Mouse (Mus musculus) MEL (cell line): Measurements from ENCODE around the gene Cd300ld.

Source experiments
- CTCF ChIP-seq, 3 experiments: IDR thresholded peaks in 2 of 3; conservative IDR thresholded peaks in 1 of 3; 2 replicates each; pipeline ENCODE4 v1.5.1; 2011 to 2012; ENCODE audit warnings: low read length in 3 of 3, low read depth in 2 of 3, mild to moderate bottlenecking in 2 of 3, improper control_type of control experiment in 1 of 3, inconsistent platforms in 1 of 3, mixed read lengths in 1 of 3, moderate library complexity in 1 of 3; ENCODE audit not compliant: control insufficient read depth in 1 of 3, insufficient read depth in 1 of 3, poor library complexity in 1 of 3, severe bottlenecking in 1 of 3
- E2F4 ChIP-seq: IDR thresholded peaks from 2 replicates; pipeline ENCODE4 v1.6.1; 2011; ENCODE audit warnings: low read depth, low read length, improper control_type of control experiment, borderline replicate concordance
- HCFC1 ChIP-seq: IDR thresholded peaks from 2 replicates; pipeline ENCODE4 v1.6.1; 2012; ENCODE audit warnings: low read depth, mild to moderate bottlenecking, inconsistent platforms, low read length, improper control_type of control experiment, moderate library complexity
- MAFK ChIP-seq: IDR thresholded peaks from 2 replicates; pipeline ENCODE4 v1.6.1; 2011; ENCODE audit warnings: low read depth, mild to moderate bottlenecking, low read length, improper control_type of control experiment, borderline replicate concordance
- MAX ChIP-seq: IDR thresholded peaks from 2 replicates; pipeline ENCODE4 v1.6.1; 2011; ENCODE audit warnings: low read length, improper control_type of control experiment
- MAZ ChIP-seq: IDR thresholded peaks from 2 replicates; pipeline ENCODE4 v1.6.1; 2012; ENCODE audit warnings: low read depth, mild to moderate bottlenecking, inconsistent platforms, low read length, improper control_type of control experiment
- MEF2A ChIP-seq: IDR thresholded peaks from 2 replicates; pipeline ENCODE4 v1.6.1; 2014; ENCODE audit warnings: low read depth, mild to moderate bottlenecking, inconsistent platforms, low read length, improper control_type of control experiment; ENCODE audit not compliant: poor library complexity, insufficient replicate concordance, severe bottlenecking; ENCODE audit errors: extremely low read depth
- POLR2A ChIP-seq, 2 experiments: IDR thresholded peaks; 2 replicates each; pipeline ENCODE4 v1.6.1; 2011 to 2012; ENCODE audit warnings: low read length in 2 of 2, mild to moderate bottlenecking in 2 of 2, control low read depth in 1 of 2, improper control_type of control experiment in 1 of 2, low read depth in 1 of 2, moderate library complexity in 1 of 2; ENCODE audit not compliant: control insufficient read depth in 1 of 2, insufficient read depth in 1 of 2, poor library complexity in 1 of 2
- TBP ChIP-seq: IDR thresholded peaks from 2 replicates; pipeline ENCODE4 v1.8.0; 2011; ENCODE audit warnings: low read depth, low read length, improper control_type of control experiment
- USF1 ChIP-seq: IDR thresholded peaks from 2 replicates; pipeline ENCODE4 v1.6.1; 2014; ENCODE audit warnings: low read depth, mild to moderate bottlenecking, inconsistent platforms, low read length, improper control_type of control experiment, moderate library complexity
- ZKSCAN1 ChIP-seq: IDR thresholded peaks from 2 replicates; pipeline ENCODE4 v1.6.1; 2012; ENCODE audit warnings: low read depth, mild to moderate bottlenecking, inconsistent platforms, low read length, improper control_type of control experiment, moderate library complexity
- ZNF384 ChIP-seq: IDR thresholded peaks from 2 replicates; pipeline ENCODE4 v1.6.1; 2012; ENCODE audit warnings: low read depth, mild to moderate bottlenecking, inconsistent platforms, low read length, improper control_type of control experiment

- TF ChIP-seq TBP = no peak
- TF ChIP-seq POLR2A (IDR thresholded peaks at IDR 0.05; ENCODE audit: control insufficient read depth in 1 of 2, insufficient read depth in 1 of 2, low read depth in 1 of 2, low read length in 2 of 2, poor library complexity in 1 of 2) = no peak
- TF ChIP-seq USF1 = no peak
- no peak for TF ChIP-seq HCFC1
- no peak for TF ChIP-seq MAFK
- no peak for TF ChIP-seq ZKSCAN1
- no peak for TF ChIP-seq E2F4
- TF ChIP-seq CTCF (IDR thresholded peaks at IDR 0.05 in 2 of 3, conservative IDR thresholded peaks at IDR 0.05 in 1 of 3; ENCODE audit: control insufficient read depth in 1 of 3, insufficient read depth in 1 of 3, low read depth in 2 of 3, low read length in 3 of 3, poor library complexity in 1 of 3, severe bottlenecking in 1 of 3) = no peak
- TF ChIP-seq ZNF384 = no peak
- no peak for TF ChIP-seq MAZ
- no peak for TF ChIP-seq MEF2A
- TF ChIP-seq MAX = no peak
Measured at GRCm38 (mm10) chr11:114960369-114960768, 29.4 kb downstream of the Cd300ld start.
